Mouse (Mus musculus): ENCODE data around the gene Slc16a5.
A peak's percentile ranks its signal among the peaks of the same experiment; 100 is the strongest.

The Slc16a5 gene

DNA sequence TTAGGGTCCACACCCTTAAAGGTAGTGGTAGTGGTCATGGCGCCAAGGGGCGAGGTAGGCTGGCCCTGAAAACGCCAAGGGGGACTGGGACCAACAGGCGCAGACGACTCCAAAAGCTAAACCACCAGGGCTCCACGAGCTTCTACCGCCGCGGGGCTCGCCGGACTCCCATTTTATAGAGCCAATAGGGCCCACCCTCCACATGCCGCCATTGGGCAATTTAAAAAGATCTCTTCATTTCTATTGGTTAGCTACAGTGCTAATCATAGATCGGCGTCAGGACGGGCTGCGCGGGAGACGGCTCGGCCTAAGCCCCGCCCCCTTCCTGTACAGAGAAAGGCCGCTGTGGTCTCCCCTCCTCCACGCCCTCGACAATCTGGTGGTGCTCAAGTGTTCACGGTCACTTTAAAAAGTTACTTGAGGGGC, 52.0 kb downstream of the Slc16a5 start, which contains the start of gene Jpt1:
TSS of gene Jpt1 (minus strand) at position 150 of the 426 bp plus-strand sequence.
- DNase-seq (ENCODE audit: low spot score) = peak; percentile 97

DNA sequence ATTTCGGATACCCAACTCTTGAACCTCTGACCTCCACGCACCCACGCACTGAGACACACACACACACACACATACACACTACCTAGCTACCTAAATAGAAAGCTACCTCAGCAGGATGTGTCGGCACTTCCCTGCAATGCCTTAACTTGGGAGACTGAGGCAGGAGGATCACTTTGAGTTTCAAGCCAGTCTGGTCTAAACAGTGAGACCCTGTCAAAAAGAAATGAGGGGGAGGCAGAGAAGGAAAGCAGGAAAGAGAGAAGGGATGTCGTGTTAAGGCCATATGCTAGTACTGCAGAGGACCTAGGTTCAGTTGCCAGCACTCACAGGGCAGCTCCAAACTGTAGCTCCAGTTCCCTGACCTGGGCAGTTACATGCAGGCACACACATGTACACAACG, 52.7 kb downstream of the Slc16a5 start:
- DNase-seq (ENCODE audit: low spot score) = no peak

DNA sequence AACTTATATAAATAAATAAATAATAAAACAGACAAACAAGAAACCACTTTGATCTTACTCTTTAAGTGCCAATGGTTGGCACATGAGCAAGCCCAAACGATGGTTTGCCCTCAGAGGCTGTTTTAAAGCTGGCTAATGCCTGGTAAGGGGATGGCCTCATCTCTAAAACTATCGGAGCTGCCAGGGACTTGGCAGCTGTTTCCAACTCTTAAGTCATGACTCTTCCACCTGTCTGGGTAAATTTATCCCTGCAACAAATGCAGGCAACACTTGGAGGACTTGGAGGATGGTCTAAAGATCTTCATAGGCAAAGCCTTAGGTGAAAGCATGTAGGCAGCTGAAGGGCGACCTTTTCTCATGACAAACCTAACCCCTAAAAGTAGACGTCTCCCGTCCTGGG, 54.7 kb downstream of the Slc16a5 start:
- DNase-seq (ENCODE audit: low spot score) = no peak

DNA sequence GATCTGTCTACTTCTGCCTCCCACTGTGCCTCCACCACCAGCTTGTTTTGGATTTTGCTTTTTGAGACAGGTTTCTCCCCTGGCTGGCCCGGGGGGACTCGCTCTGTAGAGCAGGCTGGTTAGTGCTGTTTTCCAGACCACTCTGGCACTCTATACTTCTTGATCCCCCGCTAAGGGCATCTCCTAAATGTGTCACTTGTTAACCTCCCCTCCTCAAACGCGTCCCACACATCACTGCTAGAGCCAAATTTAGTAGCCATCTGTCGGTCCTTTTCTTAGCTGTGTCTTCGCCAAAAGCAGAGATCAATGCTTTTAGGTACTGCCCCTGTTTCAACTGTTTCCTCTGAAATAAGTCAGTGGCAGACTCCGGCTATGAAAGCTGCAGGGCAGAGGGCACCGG, 56.4 kb downstream of the Slc16a5 start:
- DNase-seq (ENCODE audit: low spot score) = no peak

DNA sequence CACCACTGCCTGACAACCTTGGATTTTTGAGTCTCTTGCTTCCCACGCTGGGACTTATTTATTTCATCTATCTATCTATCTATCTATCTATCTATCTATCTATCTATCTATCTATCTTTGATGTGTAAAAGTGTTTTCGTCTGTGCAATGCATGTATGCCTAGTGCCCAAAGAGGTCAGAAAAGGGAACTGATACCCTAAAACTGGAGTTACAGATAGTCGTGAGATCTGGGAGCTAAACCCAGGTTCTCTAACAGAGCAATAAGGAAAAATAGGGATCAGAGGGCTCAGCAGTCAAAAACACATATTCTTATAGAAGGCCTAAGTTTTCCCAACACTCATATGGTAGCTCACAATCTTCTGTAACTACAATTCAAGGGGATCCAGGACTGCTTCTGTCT, 57.3 kb downstream of the Slc16a5 start:
- DNase-seq (ENCODE audit: low spot score) = no peak

DNA sequence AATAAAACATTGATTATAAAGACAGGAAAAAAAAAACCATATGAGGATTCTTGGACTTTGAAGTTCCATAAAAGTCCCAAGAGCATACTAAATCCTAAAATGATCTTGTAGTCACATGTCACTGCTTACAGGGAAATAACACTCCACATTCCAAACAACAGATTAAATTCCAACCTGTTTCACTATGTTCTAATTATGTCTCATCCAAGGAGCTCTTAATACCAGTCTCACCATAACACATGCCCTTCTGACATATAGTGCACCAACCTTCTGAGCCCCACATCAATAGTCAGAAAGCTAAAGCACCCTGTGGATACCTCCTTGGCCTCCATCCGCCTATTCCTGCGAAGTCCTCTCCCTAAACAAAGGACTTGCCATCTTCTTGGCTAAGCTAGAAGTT, 57.9 kb downstream of the Slc16a5 start:
- DNase-seq (ENCODE audit: low spot score) = no peak

DNA sequence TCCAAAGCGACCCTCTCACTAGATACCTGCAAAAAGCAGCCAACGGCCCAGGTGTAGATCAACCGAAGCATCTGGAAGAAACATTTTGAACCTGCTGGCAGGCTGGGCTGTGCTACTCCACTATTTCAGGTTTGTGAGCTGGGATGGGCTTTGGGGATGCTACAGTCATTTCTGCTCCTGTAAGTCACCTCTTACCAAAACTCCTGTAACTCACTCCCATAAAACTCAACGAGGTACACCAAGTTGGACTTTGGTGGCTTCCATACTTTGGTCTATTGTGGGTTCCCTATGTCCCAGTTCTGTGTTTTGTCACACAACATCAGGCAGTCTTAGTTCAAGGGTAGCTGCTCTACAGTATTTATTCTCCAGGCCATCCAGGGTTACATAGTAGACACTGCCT, 58.8 kb downstream of the Slc16a5 start:
- DNase-seq (ENCODE audit: low spot score) = no peak

DNA sequence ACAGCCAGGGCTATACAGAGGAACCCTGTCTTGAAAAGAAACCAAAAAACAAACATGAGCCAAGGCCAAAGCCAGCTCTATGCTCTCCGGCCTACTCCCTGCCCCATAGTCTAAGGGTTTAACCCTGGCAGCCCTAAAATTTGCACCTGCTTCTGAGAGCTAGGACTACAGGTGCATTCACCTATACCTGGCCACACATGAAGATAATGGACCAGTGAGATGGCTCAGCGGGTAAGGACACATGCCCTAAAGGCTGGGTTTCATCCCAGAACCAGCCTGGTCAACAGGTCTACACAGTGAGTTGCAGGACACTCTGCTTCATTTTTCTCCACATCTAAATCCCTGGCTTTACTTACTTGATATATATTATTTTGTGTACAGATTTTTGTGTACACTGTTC, 60.0 kb downstream of the Slc16a5 start:
- no peak for DNase-seq (ENCODE audit: low spot score)

DNA sequence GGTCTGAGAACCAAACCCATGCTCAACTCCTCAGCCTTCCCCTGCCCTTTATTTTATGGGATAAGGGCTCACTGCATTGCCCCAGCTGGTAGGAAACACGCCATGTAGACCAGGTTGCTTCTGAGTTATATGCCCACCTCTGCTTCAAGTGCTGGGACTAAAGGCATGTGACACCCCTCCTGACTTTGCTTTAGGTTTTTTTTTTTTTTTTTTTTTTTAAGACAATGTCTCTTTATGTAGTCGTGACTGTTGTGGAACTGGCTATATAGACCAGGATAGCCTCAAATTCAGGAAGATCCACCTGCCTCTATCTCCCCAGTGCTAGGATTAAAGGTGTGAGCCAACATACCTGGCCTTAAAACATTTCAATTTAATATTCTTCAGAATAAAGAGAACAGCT, 60.4 kb downstream of the Slc16a5 start:
- DNase-seq (ENCODE audit: low spot score) = no peak

Measured in testis, postnatal 10 days (tissue).